Mouse (Mus musculus) kidney, adult 2 months (tissue): ENCODE measurements around the gene Polr1e.

Source experiments
- CTCF ChIP-seq: fragments of 200-500 bp; conservative IDR thresholded peaks from 2 replicates; pipeline ENCODE4 v1.5.1; 2011; ENCODE audit warnings: low read depth, mild to moderate bottlenecking, control low read depth, low read length, moderate library complexity, mixed read lengths; ENCODE audit not compliant: insufficient read depth, insufficient read length
- POLR2A ChIP-seq: fragments of 200-500 bp; IDR thresholded peaks from one replicate; pipeline ENCODE4 v1.6.1; 2011; ENCODE audit warnings: low read depth, low read length, control low read depth

DNA sequence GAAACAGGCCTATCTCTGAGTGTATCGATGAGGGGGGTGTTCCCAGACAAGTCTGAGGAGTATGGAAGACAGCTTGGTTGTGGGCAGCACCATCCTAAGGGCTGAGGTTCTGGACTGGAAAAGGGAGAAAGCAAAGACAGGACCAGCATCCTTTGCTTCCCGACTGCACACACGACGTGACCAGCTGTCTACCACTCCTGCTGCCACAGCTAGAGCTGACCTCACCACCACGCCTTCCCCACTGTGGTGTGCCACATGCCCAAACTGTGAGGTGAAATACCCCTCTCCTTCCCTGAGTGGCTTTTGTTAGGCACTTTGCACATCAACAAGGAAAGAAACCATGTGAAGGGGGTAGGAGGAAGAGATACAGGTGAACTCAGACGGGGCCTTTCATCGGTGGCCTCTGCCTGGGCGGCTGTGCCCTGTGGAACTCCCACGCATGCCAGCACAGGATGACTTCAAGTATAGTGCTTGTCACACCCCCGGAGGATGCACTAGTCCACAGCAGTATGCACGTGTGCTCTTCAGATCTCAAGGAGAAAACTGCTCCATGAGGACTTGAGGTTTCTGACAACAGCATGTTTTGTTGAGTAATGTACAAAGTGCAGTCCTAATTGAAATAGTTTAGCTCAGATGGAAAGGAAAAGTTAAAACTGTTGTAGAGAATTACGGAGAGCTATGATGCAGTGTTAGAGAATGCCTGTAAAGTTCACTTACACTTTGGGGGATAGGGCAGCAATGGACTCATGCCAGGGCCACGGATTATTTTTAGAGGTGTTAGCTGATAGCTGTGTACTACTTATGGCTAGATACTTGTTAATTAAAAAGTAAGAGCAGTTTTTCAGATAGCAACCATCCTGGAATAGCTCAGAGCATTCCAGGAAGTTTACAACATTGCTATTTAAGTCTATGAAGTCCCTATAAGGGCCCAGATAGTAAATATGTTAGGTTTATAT lies 19.4 kb downstream of the Polr1e start:
- TF ChIP-seq CTCF (no peak), POLR2A (no peak)
